Mouse (Mus musculus) liver, adult 2 months (tissue): Measurements from ENCODE around the gene Tbc1d5. TPM values are rescaled to one million over a fixed set of nuclear protein-coding genes. Genes with fewer than 3 reads are reported as not detected.

Experiments used
- DNase-seq: peaks from one replicate; pipeline ENCODE4 v3.0.0-alpha.2; 2011; ENCODE audit warnings: low read depth, low spot score; ENCODE audit errors: extremely low read depth
- H3K27ac ChIP-seq: fragments of 200-500 bp; replicated peaks from 2 replicates; pipeline ENCODE4 v1.5.1; 2012; ENCODE audit warnings: low read depth, mild to moderate bottlenecking, control low read depth, inconsistent platforms, low read length; ENCODE audit not compliant: insufficient read depth
- H3K27me3 ChIP-seq: fragments of 200-500 bp; 2 replicates; pipeline ENCODE4 v1.6.1; 2012; ENCODE audit warnings: mild to moderate bottlenecking, moderate library complexity, low read length, inconsistent platforms; ENCODE audit not compliant: control insufficient read depth, insufficient read depth
- H3K36me3 ChIP-seq: fragments of 200-500 bp; 2 replicates; pipeline ENCODE4 v1.6.1; 2012; ENCODE audit warnings: low read length, inconsistent platforms; ENCODE audit not compliant: control insufficient read depth, insufficient read depth
- H3K4me1 ChIP-seq: fragments of 200-500 bp; 2 replicates; pipeline ENCODE4 v1.6.1; 2011; ENCODE audit warnings: low read length; ENCODE audit not compliant: control insufficient read depth, insufficient read depth
- H3K4me3 ChIP-seq: fragments of 200-500 bp; 2 replicates; pipeline ENCODE4 v1.5.1; 2011; ENCODE audit warnings: low read depth, mild to moderate bottlenecking, control low read depth, low read length, moderate library complexity; ENCODE audit not compliant: insufficient read depth
- H3K79me2 ChIP-seq: fragments of 200-500 bp; 2 replicates; pipeline ENCODE4 v1.6.1; 2012; ENCODE audit warnings: inconsistent platforms, mild to moderate bottlenecking, low read length, moderate library complexity; ENCODE audit not compliant: control insufficient read depth, insufficient read depth
- H3K9ac ChIP-seq: fragments of 200-500 bp; 2 replicates; pipeline ENCODE4 v1.6.1; 2012; ENCODE audit warnings: low read depth, mild to moderate bottlenecking, control low read depth, inconsistent platforms, low read length
- CTCF ChIP-seq: fragments of 200-500 bp; IDR thresholded peaks from 2 replicates; pipeline ENCODE4 v1.5.1; 2011; ENCODE audit warnings: low read depth, low read length, control low read depth
- POLR2A ChIP-seq: fragments of 200-500 bp; IDR thresholded peaks from 2 replicates; pipeline ENCODE4 v1.6.1; 2011; ENCODE audit warnings: low read length, control low read depth; ENCODE audit not compliant: insufficient read depth; ENCODE audit errors: extremely low read depth
- whole genome bisulfite sequencing: fragments of 180-500 bp; shearing (Covaris S2); methylation state at CpG from one replicate; pipeline ENCODE4 v1.1.7; 2018; 5-methylcytosine and 5-hydroxymethylcytosine counted together
- polyA plus RNA-seq: library from polyadenylated mRNA; depleted of rRNA; stranded (reverse); fragments of >200 nt; gene quantifications from 2 replicates; pipeline ENCODE4 v1.2.3, GENCODE M21; 2012
- total RNA-seq: library from RNA; depleted of rRNA; stranded (reverse); fragments of >200 nt; gene quantifications from 2 replicates; pipeline ENCODE4 v1.2.3, GENCODE M21; 2014

The Tbc1d5 gene
- total and polyA plus RNA-seq, 2 experiments = 5.2 to 8.9 TPM

DNA sequence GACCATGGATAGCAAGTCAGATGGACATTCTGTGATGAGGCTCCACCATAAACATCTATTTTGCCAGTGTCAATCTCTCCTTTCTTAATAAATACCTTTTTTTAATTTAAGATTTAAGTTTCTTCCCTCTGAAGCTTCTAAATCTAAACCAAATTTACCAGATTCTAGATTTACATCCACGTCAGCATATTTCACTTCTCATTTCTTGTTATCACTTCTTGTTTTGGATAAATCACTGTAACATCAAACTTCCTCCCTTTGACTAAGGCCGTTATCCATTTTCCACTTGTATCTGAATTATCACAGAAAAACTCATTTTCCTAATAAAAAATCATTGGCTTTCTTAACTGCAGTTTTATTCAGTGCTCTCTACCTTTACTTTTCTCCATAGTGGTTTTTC, 30.4 kb upstream of the Tbc1d5 start:
- WGBS = 79% methylated on average over 2 of the region's 2 CpGs
- H3K27me3 ChIP-seq = no peaks in the 10 kb centered on the region
- H3K36me3 ChIP-seq = no peaks in the 10 kb centered on the region
- TF ChIP-seq POLR2A = no peak
- TF ChIP-seq CTCF = no peak
- H3K9ac ChIP-seq = no peak overlapping the region
- no peak overlapping the region for H3K27ac ChIP-seq
- no peak overlapping the region for H3K4me3 ChIP-seq
- H3K4me1 ChIP-seq = no peaks in the 10 kb centered on the region
- no peaks in the 10 kb centered on the region for H3K79me2 ChIP-seq
- DNase-seq = peak; percentile 19

DNA sequence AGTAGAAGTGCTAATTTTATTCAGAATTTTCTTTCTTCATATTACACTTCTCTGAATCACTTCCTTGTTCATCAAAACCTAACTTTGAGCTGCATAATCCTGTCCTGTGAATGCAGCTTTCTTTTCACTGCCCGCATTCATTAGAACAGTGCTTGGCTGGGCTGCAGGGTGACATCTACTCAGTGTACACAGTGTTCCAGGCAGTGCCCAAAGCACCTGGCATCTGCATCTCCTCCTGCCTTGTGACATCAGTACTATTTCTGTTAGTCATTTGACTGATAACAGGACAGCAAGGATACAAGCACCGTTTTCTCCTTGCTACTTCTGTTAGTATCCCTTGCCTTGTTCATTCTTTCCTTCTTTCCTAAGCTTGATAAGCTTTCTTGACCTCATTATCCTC, 25.5 kb upstream of the Tbc1d5 start:
- TF ChIP-seq POLR2A (no peak), CTCF (no peak)
- WGBS = 76% methylated on average over 2 of the region's 2 CpGs
- Histone ChIP-seq H3K4me3 (no peak overlapping the region), H3K36me3 (no peaks in the 10 kb centered on the region), H3K9ac (no peak overlapping the region), H3K27me3 (no peaks in the 10 kb centered on the region), H3K79me2 (no peaks in the 10 kb centered on the region), H3K27ac (no peak overlapping the region), H3K4me1 (no peaks in the 10 kb centered on the region)
- no peak for DNase-seq

- no peak for DNase-seq
- TF ChIP-seq POLR2A (no peak), CTCF (no peak)
- no peak overlapping the region for H3K4me3 ChIP-seq
- H3K36me3 ChIP-seq = no peaks in the 10 kb centered on the region
- no peak overlapping the region for H3K9ac ChIP-seq
- no peaks in the 10 kb centered on the region for H3K4me1 ChIP-seq
- H3K27me3 ChIP-seq = no peaks in the 10 kb centered on the region
- 94% methylated on average over 2 of the region's 2 CpGs for WGBS
- no peak overlapping the region for H3K27ac ChIP-seq
- H3K79me2 ChIP-seq = no peaks in the 10 kb centered on the region
These were observed 16.4 kb upstream of the Tbc1d5 start for GRCm38 (mm10) chr17:51195561-51195960.

- no peak overlapping the region for H3K27ac ChIP-seq
- DNase-seq = no peak
- no peaks in the 10 kb centered on the region for H3K27me3 ChIP-seq
- TF ChIP-seq CTCF (no peak), POLR2A (no peak)
- WGBS = 58% methylated on average over 2 of the region's 2 CpGs
- H3K79me2 ChIP-seq = no peaks in the 10 kb centered on the region
- H3K9ac ChIP-seq = no peak overlapping the region
- no peak overlapping the region for H3K4me3 ChIP-seq
- no peaks in the 10 kb centered on the region for H3K36me3 ChIP-seq
- no peaks in the 10 kb centered on the region for H3K4me1 ChIP-seq
These were observed 15.6 kb upstream of the Tbc1d5 start for GRCm38 (mm10) chr17:51194787-51195186.

GRCm38 (mm10) chr17:51191381-51191780, 12.2 kb upstream of the Tbc1d5 start:
- 100% methylated on average over 1 of the region's 1 CpGs for WGBS
- no peak for TF ChIP-seq POLR2A
- TF ChIP-seq CTCF = no peak
- Histone ChIP-seq H3K27ac (no peak overlapping the region), H3K4me1 (no peaks in the 10 kb centered on the region), H3K4me3 (no peak overlapping the region), H3K9ac (no peak overlapping the region), H3K79me2 (no peaks in the 10 kb centered on the region), H3K36me3 (no peaks in the 10 kb centered on the region), H3K27me3 (no peaks in the 10 kb centered on the region)
- peak; percentile 37 for DNase-seq

DNA sequence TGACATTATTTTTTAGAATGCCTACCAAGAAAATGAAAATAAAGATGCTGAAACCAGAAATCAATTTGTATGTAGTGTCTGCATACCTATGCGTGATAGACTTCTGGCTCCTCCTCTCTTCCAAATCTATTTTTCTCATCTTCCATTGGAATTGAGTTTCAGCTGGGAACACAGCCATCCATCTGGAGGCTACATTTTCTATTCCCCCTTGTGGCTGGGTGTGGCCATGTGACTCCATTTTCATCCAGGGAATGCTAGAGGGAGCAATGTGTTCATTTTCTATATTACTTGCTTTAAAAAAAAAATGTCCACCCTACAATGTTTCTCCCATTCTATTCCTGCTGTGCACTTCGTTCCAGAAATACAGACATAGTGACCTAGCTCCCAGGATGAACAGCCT, 3.6 kb upstream of the Tbc1d5 start:
- Histone ChIP-seq H3K4me3 (no peak overlapping the region), H3K9ac (no peak overlapping the region), H3K79me2 (no peaks in the 10 kb centered on the region), H3K27me3 (no peaks in the 10 kb centered on the region), H3K4me1 (peaks cover 6% of the 10 kb centered on the region), H3K36me3 (no peaks in the 10 kb centered on the region), H3K27ac (no peak overlapping the region)
- TF ChIP-seq POLR2A = no peak
- no peak for TF ChIP-seq CTCF
- 91% methylated on average over 2 of the region's 2 CpGs for WGBS
- DNase-seq = no peak
